ENCODE assay signal across 20 mouse cellular contexts in the genomic region with DNA sequence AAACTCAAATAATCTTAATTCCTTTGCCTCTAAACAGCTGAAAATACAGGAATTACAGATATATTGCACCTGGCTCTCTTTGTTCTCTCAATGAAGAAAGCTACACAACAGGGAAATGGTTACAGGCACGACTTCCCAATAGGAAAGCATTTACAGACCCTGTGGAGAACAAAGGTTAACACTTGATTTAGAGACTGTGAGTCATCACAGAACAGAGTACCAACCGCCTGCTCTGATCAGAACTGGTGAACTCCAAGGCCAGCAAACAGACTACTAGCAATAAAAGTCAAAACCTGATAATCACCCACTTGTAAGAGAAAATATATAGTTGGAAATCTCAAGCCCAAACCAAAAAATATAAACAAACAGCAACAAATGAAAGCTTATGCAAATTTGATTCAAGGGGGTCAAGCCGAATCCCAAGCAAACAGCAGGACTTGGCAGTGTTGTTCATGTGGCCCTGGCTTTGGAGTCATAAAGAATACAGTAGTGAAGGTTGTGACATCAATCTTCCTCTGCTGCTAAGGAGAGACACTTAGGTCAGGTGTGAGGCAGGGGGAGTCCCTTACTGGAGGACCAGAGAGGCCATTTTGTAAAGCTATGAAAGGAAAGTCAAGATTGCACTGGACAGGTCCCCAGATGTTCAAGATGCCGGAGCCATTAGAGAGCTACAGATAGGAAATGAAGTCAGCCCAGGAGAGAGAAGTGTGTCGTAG.
DNase-seq lines count a peak whose midpoint lies in the region; ATAC-seq and TF ChIP-seq lines count a peak whose summit lies in the region.
"Had no signal": no experiment of that assay in that cellular context is flagged by ENCODE, and none has a peak within 500 bp of the region (broad histone marks: within the 10 kb centered on the region; RNA-seq: fewer than 3 reads in every experiment).

No protein-coding gene starts in this region.

- no peak overlapping the region for H3K27ac ChIP-seq in CH12.LX (ENCODE audit: insufficient read depth, low read depth)
- peak overlapping the region; percentile 12; the same call in 1 of the 2 replicates for H3K27ac ChIP-seq in intestine, embryonic 14.5 days (ENCODE audit: low read depth)
- H3K27ac ChIP-seq: embryonic facial prominence, embryonic 13.5 days; forebrain, embryonic 12.5 days; hindbrain, embryonic 10.5 days; hindbrain, embryonic 14.5 days had no signal

- peaks cover 0 to 7% of the 10 kb centered on the region in 2 experiments; a peak in 1 of 4 replicates for H3K4me1 ChIP-seq in CH12.LX (ENCODE audit: control insufficient read depth in 1 of 2, insufficient read depth in 2 of 2)
- no peaks in the 10 kb centered on the region for H3K4me1 ChIP-seq in intestine, embryonic 14.5 days (replicated peaks; ENCODE audit: control insufficient read depth, insufficient read depth, low read length)
- H3K4me1 ChIP-seq in lung, adult 2 months (ENCODE audit: control insufficient read depth, insufficient read depth, low read length): no peaks in the 10 kb centered on the region
- H3K4me1 ChIP-seq: embryonic facial prominence, embryonic 13.5 days; forebrain, embryonic 12.5 days; heart, embryonic 12.5 days; hindbrain, embryonic 10.5 days had no signal

- TF ChIP-seq POLR2A in CH12.LX (IDR thresholded peaks at IDR 0.05; ENCODE audit: low read depth, low read length): no peak
- no peak for TF ChIP-seq POLR2A in lung, adult 2 months (IDR thresholded peaks at IDR 0.05; ENCODE audit: borderline replicate concordance, extremely low read depth, low read depth, low read length)

- in situ Hi-C loops in CH12.LX (cut with MboI; ENCODE audit: low pct_ligation_motif_present, low pct_unique_long_range_greater_than_20kb, low sequenced_read_pairs): no loop called here

- no peak overlapping the region for H3K4me3 ChIP-seq in CH12.LX (replicated peaks in 1 of 3; ENCODE audit: low read depth in 2 of 3, low read length in 2 of 3, poor library complexity in 1 of 3)
- H3K4me3 ChIP-seq in intestine, embryonic 14.5 days (ENCODE audit: low read depth, low read length): no peak overlapping the region
- H3K4me3 ChIP-seq in lung, adult 2 months (replicated peaks; ENCODE audit: extremely low read depth, low read depth, low read length): no peak overlapping the region
- H3K4me3 ChIP-seq: embryonic facial prominence, embryonic 13.5 days; forebrain, embryonic 12.5 days; heart, embryonic 12.5 days; hindbrain, embryonic 10.5 days had no signal

- TF ChIP-seq RAD21 in CH12.LX (IDR thresholded peaks at IDR 0.05; ENCODE audit: low read depth, low read length): no peak

- WGBS in intestine, embryonic 14.5 days: 75% methylated on average over 5 of the region's 5 CpGs
- 41% methylated on average over 5 of the region's 5 CpGs for WGBS in large intestine, adult 2 months
- WGBS in lung, adult 2 months: 83% methylated on average over 5 of the region's 5 CpGs

- H3K9me3 ChIP-seq in CH12.LX (replicated peaks; ENCODE audit: low read length): no peaks in the 10 kb centered on the region
- H3K9me3 ChIP-seq in intestine, embryonic 14.5 days (ENCODE audit: control insufficient read depth, low read length): no peaks in the 10 kb centered on the region
- H3K9me3 ChIP-seq: embryonic facial prominence, embryonic 13.5 days; forebrain, embryonic 12.5 days; heart, embryonic 12.5 days; hindbrain, embryonic 10.5 days had no signal

- no peak for TF ChIP-seq EP300 in CH12.LX (IDR thresholded peaks at IDR 0.05; ENCODE audit: low read length)

- no peaks in the 10 kb centered on the region for H3K79me2 ChIP-seq in CH12.LX (replicated peaks; ENCODE audit: control insufficient read depth, extremely low read depth, insufficient read depth, poor library complexity, severe bottlenecking)

- peaks cover 20 to 61% of the 10 kb centered on the region in 2 experiments for H3K36me3 ChIP-seq in CH12.LX (replicated peaks in 1 of 2; ENCODE audit: control insufficient read depth in 1 of 2, insufficient read depth in 1 of 2, low read length in 1 of 2)
- H3K36me3 ChIP-seq in intestine, embryonic 14.5 days (ENCODE audit: control insufficient read depth, insufficient read depth, low read length): peaks cover 62% of the 10 kb centered on the region

- peak; percentile 53 for DNase-seq in adrenal gland, adult 2 months
- no peak for DNase-seq in adrenal gland, adult 8-10 months
- peak; percentile 6 for DNase-seq in CH12.LX (ENCODE audit: extremely low read depth)
- DNase-seq in intestine, embryonic 14.5 days (ENCODE audit: low spot score): no peak
- peak; percentile 67 for DNase-seq in large intestine, adult 2 months (ENCODE audit: low read depth, low spot score)
- DNase-seq in lung, adult 2 months: no peak
- no peak for DNase-seq in urinary bladder, postnatal 4 days (ENCODE audit: low spot score in 2 of 2)
- DNase-seq in urinary bladder, postnatal 25 days (ENCODE audit: low spot score): no peak
- DNase-seq: cerebellum, adult 11-12 months; cerebellum, adult 9-11 months; cerebellum, postnatal 36 days; gastrocnemius, postnatal 14 days had no signal

- no peaks in the 10 kb centered on the region for H3K27me3 ChIP-seq in CH12.LX (replicated peaks)
- no peaks in the 10 kb centered on the region for H3K27me3 ChIP-seq in intestine, embryonic 14.5 days (replicated peaks; ENCODE audit: control insufficient read depth, insufficient read depth, low read length)
- H3K27me3 ChIP-seq: embryonic facial prominence, embryonic 13.5 days; forebrain, embryonic 12.5 days; heart, embryonic 12.5 days; Patski had no signal

- ATAC-seq in intestine, embryonic 14.5 days (replicated peaks; ENCODE audit: low FRiP score, low TSS enrichment, low read depth): peak; percentile 89
- ATAC-seq: activated CD4-positive, CD25-positive, alpha-beta regulatory T cell, adult 4 months; forebrain, embryonic 16.5 days; Patski had no signal

- no peak overlapping the region for H3K4me2 ChIP-seq in CH12.LX (ENCODE audit: insufficient read depth, low read depth, poor library complexity, severe bottlenecking)
- H3K4me2 ChIP-seq in intestine, embryonic 14.5 days (ENCODE audit: low read length): no peak overlapping the region
- H3K4me2 ChIP-seq: embryonic facial prominence, embryonic 13.5 days; forebrain, embryonic 12.5 days; heart, embryonic 12.5 days; hindbrain, embryonic 14.5 days had no signal

- dilution Hi-C loops in CH12.LX (cut with MboI; ENCODE audit: extremely low pct_ligation_motif_present, extremely low pct_unique_long_range_greater_than_20kb, low sequenced_read_pairs): no loop called here

- no peak overlapping the region for H3K9ac ChIP-seq in CH12.LX (ENCODE audit: insufficient read depth, low read depth)
- H3K9ac ChIP-seq in intestine, embryonic 14.5 days (ENCODE audit: low read length): no peak overlapping the region
- H3K9ac ChIP-seq: embryonic facial prominence, embryonic 13.5 days; forebrain, embryonic 12.5 days; heart, embryonic 12.5 days; hindbrain, embryonic 14.5 days had no signal

- no peak for TF ChIP-seq CTCF in CH12.LX (conservative IDR thresholded peaks at IDR 0.05 in 1 of 2, IDR thresholded peaks at IDR 0.05 in 1 of 2; ENCODE audit: low read depth in 2 of 2, low read length in 2 of 2)
- no peak for TF ChIP-seq CTCF in lung, adult 2 months (IDR thresholded peaks at IDR 0.05; ENCODE audit: insufficient read depth, low read length)

TF ChIP-seq in CH12.LX, 34 proteins besides CTCF, POLR2A, EP300 and RAD21:
- TF ChIP-seq ZMIZ1 (IDR thresholded peaks at IDR 0.05; ENCODE audit: low read depth, low read length) (no peak), MAFK (IDR thresholded peaks at IDR 0.05; ENCODE audit: insufficient replicate concordance, low read length) (no peak), TCF12 (IDR thresholded peaks at IDR 0.05; ENCODE audit: low read depth, low read length) (no peak), ETS1 (conservative IDR thresholded peaks at IDR 0.05; ENCODE audit: low read depth, low read length) (no peak), MYC (IDR thresholded peaks at IDR 0.05; ENCODE audit: low read depth, low read length) (no peak), BHLHE40 (IDR thresholded peaks at IDR 0.05; ENCODE audit: low read depth, low read length) (no peak), UBTF (IDR thresholded peaks at IDR 0.05; ENCODE audit: low read depth, low read length) (no peak), NRF1 (IDR thresholded peaks at IDR 0.05; ENCODE audit: low read depth, low read length) (no peak), CHD2 (IDR thresholded peaks at IDR 0.05; ENCODE audit: low read length) (no peak), SIN3A (IDR thresholded peaks at IDR 0.05; ENCODE audit: low read length) (no peak), MXI1 (IDR thresholded peaks at IDR 0.05; ENCODE audit: low read depth, low read length) (no peak), MEF2A (IDR thresholded peaks at IDR 0.05; ENCODE audit: borderline replicate concordance, low read depth, low read length) (no peak), SMC3 (IDR thresholded peaks at IDR 0.05; ENCODE audit: low read depth, low read length) (no peak)

Comparison
In these comparisons a context has a peak if more than half of its experiments do, and no peak if none do; other contexts are left out.
1. DNase-seq: peak in adrenal gland, adult 2 months (single experiment), CH12.LX (single experiment) and large intestine, adult 2 months (single experiment); none in adrenal gland, adult 8-10 months (single experiment), intestine, embryonic 14.5 days (single experiment), lung, adult 2 months (single experiment), urinary bladder, postnatal 4 days (0 of 2) and urinary bladder, postnatal 25 days (single experiment).